Mouse (Mus musculus): Measurements from ENCODE around the gene Macrod2.

- TF ChIP-seq CTCF (IDR thresholded peaks at IDR 0.05; ENCODE audit: low read depth): no peak
- no peak for TF ChIP-seq EP300 (IDR thresholded peaks at IDR 0.05; ENCODE audit: low read depth)
These were observed 1467.6 kb downstream of the Macrod2 start for GRCm38 (mm10) chr2:141862531-141863265.
